Comparison of ENCODE assay signal across 9 mouse cellular contexts in genomic region chr3:51169150-51169925, GRCm38 (mm10). TPM values are rescaled to one million over a fixed set of nuclear protein-coding genes. Genes with fewer than 3 reads are reported as not detected.
A peak's percentile ranks its signal among the peaks of the same experiment; 100 is the strongest.
DNase-seq lines count a peak whose midpoint lies in the region; ATAC-seq lines count a peak whose summit lies in the region.
"Had no signal": no experiment of that assay in that cellular context is flagged by ENCODE, and none has a peak within 500 bp of the region (broad histone marks: within the 10 kb centered on the region; RNA-seq: fewer than 3 reads in every experiment).

No protein-coding gene starts in this region.

- H3K9me3 ChIP-seq in limb, embryonic 12.5 days, result no peaks in the 10 kb centered on the region
- H3K9me3 ChIP-seq in limb, embryonic 10.5 days (replicated peaks), result no peaks in the 10 kb centered on the region
- no peaks in the 10 kb centered on the region for H3K9me3 ChIP-seq in kidney, embryonic 14.5 days (ENCODE audit: control insufficient read depth, low read length)

- ATAC-seq in limb, embryonic 12.5 days (ENCODE audit: insufficient number of reproducible peaks, insufficient read depth, low FRiP score, low TSS enrichment, low read depth), result no peak
- ATAC-seq in kidney, embryonic 14.5 days (ENCODE audit: low FRiP score, low TSS enrichment), result no peak

- H3K36me3 ChIP-seq in limb, embryonic 12.5 days, result no peaks in the 10 kb centered on the region
- H3K36me3 ChIP-seq in limb, embryonic 10.5 days, result no peaks in the 10 kb centered on the region
- H3K36me3 ChIP-seq in kidney, embryonic 14.5 days (ENCODE audit: control insufficient read depth, insufficient read depth, low read length), result no peaks in the 10 kb centered on the region

- 0 out of 2 replicates have a peak overlapping the region, but pooled peaks have one; percentile 7 for H3K27ac ChIP-seq in limb, embryonic 12.5 days
- H3K27ac ChIP-seq in limb, embryonic 10.5 days, result no peak overlapping the region
- H3K27ac ChIP-seq in kidney, embryonic 14.5 days (ENCODE audit: low read depth, low read length), result no peak overlapping the region
- H3K27ac ChIP-seq: liver, embryonic 14.5 days had no signal

- no peak overlapping the region for H3K4me2 ChIP-seq in limb, embryonic 12.5 days
- no peak overlapping the region for H3K4me2 ChIP-seq in kidney, embryonic 14.5 days (replicated peaks; ENCODE audit: low read depth, low read length)

- 83% methylated on average over 30 of the region's 30 CpGs for WGBS in limb, embryonic 12.5 days
- WGBS in limb, embryonic 10.5 days, result 89% methylated on average over 30 of the region's 30 CpGs
- WGBS in kidney, embryonic 14.5 days, result 85% methylated on average over 30 of the region's 30 CpGs

- no peak overlapping the region for H3K9ac ChIP-seq in limb, embryonic 12.5 days (replicated peaks)
- H3K9ac ChIP-seq in kidney, embryonic 14.5 days (ENCODE audit: low read depth, low read length), result no peak overlapping the region
- H3K9ac ChIP-seq: liver, embryonic 14.5 days had no signal

- H3K4me3 ChIP-seq in limb, embryonic 12.5 days (replicated peaks), result no peak overlapping the region
- no peak overlapping the region for H3K4me3 ChIP-seq in limb, embryonic 10.5 days
- no peak overlapping the region for H3K4me3 ChIP-seq in kidney, embryonic 14.5 days (ENCODE audit: low read length)

- DNase-seq in limb, embryonic 10.5 days (ENCODE audit: low spot score), result no peak
- peak; percentile 9 for DNase-seq in thymus, postnatal 14 days
- no peak for DNase-seq in thymus, postnatal 10 days (ENCODE audit: low spot score in 2 of 2)
- peak; percentile 14 to 29 for DNase-seq in lung, postnatal 4 days
- no peak for DNase-seq in cerebellum, adult 8-10 months
- no peak for DNase-seq in cerebellum, postnatal 10 days

- no peaks in the 10 kb centered on the region for H3K27me3 ChIP-seq in limb, embryonic 12.5 days
- no peaks in the 10 kb centered on the region for H3K27me3 ChIP-seq in limb, embryonic 10.5 days (ENCODE audit: low read depth, poor library complexity, severe bottlenecking)
- H3K27me3 ChIP-seq in kidney, embryonic 14.5 days (ENCODE audit: control insufficient read depth, insufficient read depth, low read length), result no peaks in the 10 kb centered on the region

- no peaks in the 10 kb centered on the region for H3K4me1 ChIP-seq in limb, embryonic 12.5 days (replicated peaks)
- no peaks in the 10 kb centered on the region for H3K4me1 ChIP-seq in limb, embryonic 10.5 days
- H3K4me1 ChIP-seq in kidney, embryonic 14.5 days (ENCODE audit: control insufficient read depth, insufficient read depth, low read length), result no peaks in the 10 kb centered on the region

RNA-seq across cellular contexts. Expression of gene Noct, which starts 54.9 kb away (rescaled TPM):
- 14.8 and 15.4 TPM in 2 replicates for polyA plus RNA-seq in limb, embryonic 12.5 days (2016; fragmentation: Nextera tagmentation; extraction: Ambion mirVana)
- polyA plus RNA-seq in limb, embryonic 10.5 days (2016; fragmentation: Nextera tagmentation; extraction: Ambion mirVana), result 11.0 and 11.9 TPM in 2 replicates
- polyA plus RNA-seq in kidney, embryonic 14.5 days (2014; fragmentation: Nextera tagmentation; extraction: Ambion mirVana), result 8.0 and 10.4 TPM in 2 replicates

Comparison
In these comparisons a context has a peak if more than half of its experiments do, and no peak if none do; other contexts are left out.
1. DNase-seq: peak in thymus, postnatal 14 days (single experiment) and lung, postnatal 4 days (2 of 2); none in limb, embryonic 10.5 days (single experiment), thymus, postnatal 10 days (0 of 2), cerebellum, adult 8-10 months (single experiment) and cerebellum, postnatal 10 days (0 of 2).